Mouse (Mus musculus): ENCODE results near the gene B020011L13Rik.
"Not testable (repeated sequence)": the region's sequence is repeated elsewhere in the genome, so short reads cannot be mapped to it uniquely, and the experiment has no call there.

Gene B020011L13Rik

DNA sequence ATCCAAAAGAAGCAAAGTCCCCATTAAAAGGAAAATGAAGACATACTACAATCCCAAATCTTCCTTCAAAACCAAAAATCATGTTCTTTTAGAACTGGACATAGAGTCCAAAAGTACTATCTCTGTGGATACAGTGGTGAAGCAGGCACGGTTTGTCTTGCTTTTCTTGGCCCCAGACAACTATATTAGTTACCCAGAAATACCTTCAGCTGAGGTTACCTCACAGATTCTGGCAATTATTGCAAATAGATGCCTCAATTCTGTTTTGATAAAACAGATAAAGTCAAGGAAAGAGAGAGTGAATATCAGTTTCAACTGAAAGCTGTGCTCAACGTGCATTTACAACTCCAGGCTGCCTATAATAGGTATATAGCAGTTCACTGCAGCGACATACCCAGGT, at the start of gene B020011L13Rik:
Gene B020011L13Rik (plus strand): TSS at position 301 of the 400 bp plus-strand sequence.
- DNase-seq (ENCODE audit: low spot score in 2 of 2): not testable (repeated sequence)

DNA sequence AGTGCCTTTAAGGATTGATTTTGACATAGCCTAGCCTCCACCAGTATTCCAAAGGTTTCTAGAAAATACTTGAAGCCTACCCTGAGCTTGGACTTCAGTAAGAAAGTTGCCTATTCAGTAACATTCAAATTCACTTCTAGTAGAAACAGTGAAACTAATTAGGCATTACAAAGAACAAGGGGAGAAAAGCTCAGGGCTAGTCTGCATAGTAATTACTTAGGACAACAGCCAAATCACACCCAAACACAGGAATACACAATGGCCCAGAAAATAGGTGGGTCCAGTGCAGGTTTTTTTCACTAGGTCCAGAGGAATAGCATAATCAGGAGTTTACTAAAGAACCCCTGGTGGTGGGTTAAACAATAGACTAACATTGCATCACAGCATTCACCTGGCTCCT, 35.3 kb downstream of the B020011L13Rik start:
- not testable (repeated sequence) for DNase-seq (ENCODE audit: low spot score in 2 of 2)

DNA sequence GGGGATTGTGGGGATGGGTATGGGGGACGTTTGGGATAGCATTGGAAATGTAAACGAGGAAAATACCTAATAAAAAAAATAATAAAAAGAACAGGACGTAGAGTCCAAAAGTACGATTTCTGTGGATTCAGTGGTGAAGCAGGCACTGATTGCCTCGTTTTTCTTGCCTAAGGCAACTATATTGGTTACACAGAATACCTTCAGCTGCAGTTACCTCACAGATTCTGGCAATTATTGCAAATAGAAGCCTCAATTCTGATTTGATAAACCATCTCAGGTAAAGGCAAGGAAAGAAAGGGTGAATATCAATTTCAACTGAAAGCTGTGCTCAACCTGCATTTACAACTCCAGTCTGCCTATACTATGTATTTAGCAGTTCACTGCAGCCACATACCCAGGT, 48.8 kb downstream of the B020011L13Rik start, which contains the start of gene Gm28360:
Gene Gm28360 (plus strand): TSS at position 301 of the 400 bp plus-strand sequence.
- not testable (repeated sequence) for DNase-seq (ENCODE audit: low spot score in 2 of 2)

DNA sequence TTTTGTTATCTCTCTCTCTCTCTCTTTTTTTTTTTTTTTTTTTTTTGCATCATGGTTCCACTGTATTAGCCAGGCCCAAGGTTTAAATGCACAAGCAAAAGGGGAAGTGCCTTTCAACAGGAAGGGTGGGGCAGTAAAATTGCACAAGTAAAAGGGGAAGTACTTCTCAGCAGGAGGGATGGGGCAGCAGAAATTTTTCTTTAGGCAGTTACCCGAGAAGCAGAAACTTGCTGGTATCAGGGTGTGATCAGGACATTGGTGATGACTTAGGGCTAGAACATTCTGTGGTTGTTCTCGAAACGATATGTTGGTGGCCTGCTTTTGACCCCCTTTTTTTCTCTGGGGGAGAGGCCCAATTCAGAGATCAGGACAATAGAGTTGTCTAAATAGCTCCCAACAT, 70.8 kb downstream of the B020011L13Rik start:
- DNase-seq (ENCODE audit: low spot score in 2 of 2): not testable (repeated sequence)

Data from frontal cortex, postnatal 10 days (tissue).